Mouse (Mus musculus) neutrophil, adult 65 days (primary cell): ENCODE data around the gene Olfr679. TPM values are rescaled to one million over a fixed set of nuclear protein-coding genes. Genes with fewer than 3 reads are reported as not detected.

ENCODE experiments used
- total RNA-seq: library from RNA; stranded (reverse); gene quantifications from 2 replicates; pipeline ENCODE4 v1.2.4, GENCODE M21; 2023

Olfr679 gene
- not detected in 2 replicates for total RNA-seq

GRCm38 (mm10) chr7:105080905-105081304 lies at the start of gene Olfr679:
Gene Olfr679, plus strand, starts transcription at chr7:105081205.

GRCm38 (mm10) chr7:105032398-105032797 lies 48.6 kb upstream of the Olfr679 start, which contains the start of gene Olfr676:
Gene Olfr676, plus strand, starts transcription at chr7:105032698.

DNA sequence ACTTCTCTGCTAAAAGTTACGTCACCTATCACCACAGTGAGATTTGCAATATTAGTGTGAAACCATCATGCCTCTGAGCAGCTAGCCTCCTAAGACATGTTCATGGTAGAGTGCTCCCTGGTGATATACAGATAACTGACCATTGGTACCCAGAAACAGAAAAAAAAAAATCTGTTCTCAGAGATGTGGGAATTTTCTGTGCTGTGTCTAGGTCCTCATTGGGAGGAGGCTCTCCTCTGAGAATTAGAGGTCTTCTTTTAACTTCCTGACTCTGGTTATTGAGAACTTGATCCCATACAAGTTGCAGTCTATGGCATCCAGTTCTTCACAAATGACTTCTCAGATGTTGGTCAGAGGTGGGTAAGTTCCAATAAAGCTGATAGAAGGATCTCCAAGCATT lies 16.8 kb upstream of the Olfr679 start, which contains the start of gene Olfr678:
Gene Olfr678, plus strand, starts transcription at position 301 of the 400 bp plus-strand sequence.

GRCm38 (mm10) chr7:105092717-105093116 lies 11.7 kb downstream of the Olfr679 start, which contains the start of gene Olfr680-ps1:
Gene Olfr680-ps1, minus strand, starts transcription at chr7:105092817.

GRCm38 (mm10) chr7:105116536-105116935 lies 35.5 kb downstream of the Olfr679 start, which contains the start of gene Olfr681:
Gene Olfr681, plus strand, starts transcription at chr7:105116836.

Other genes with a start within 250 kb of the Olfr679 start
- gene Usp17lb, start 238.6 kb upstream of the Olfr679 start, total RNA-seq: 0.47 and 0.57 TPM in 2 replicates
- gene Usp17la, start 224.2 kb upstream of the Olfr679 start, total RNA-seq: not detected in 2 replicates
- gene Olfr665, start 203.2 kb upstream of the Olfr679 start, total RNA-seq: not detected in 2 replicates
- gene Olfr666, start 185.3 kb upstream of the Olfr679 start, total RNA-seq: not detected in 2 replicates
- not detected in 2 replicates for gene Olfr667, start 159.7 kb upstream of the Olfr679 start, total RNA-seq
- not detected in 2 replicates for gene Olfr668, start 153.1 kb upstream of the Olfr679 start, total RNA-seq
- gene Olfr669, start 147.0 kb upstream of the Olfr679 start, total RNA-seq: not detected in 2 replicates
- gene Olfr670, start 118.6 kb upstream of the Olfr679 start, total RNA-seq: not detected in 2 replicates
- gene Olfr671, start 102.1 kb upstream of the Olfr679 start, total RNA-seq: not detected in 2 replicates
- gene Olfr672, start 79.2 kb upstream of the Olfr679 start, total RNA-seq: not detected in 2 replicates
- gene Olfr675, start 52.7 kb upstream of the Olfr679 start, total RNA-seq: not detected in 2 replicates
- gene Olfr676, start 48.5 kb upstream of the Olfr679 start, total RNA-seq: not detected in 2 replicates
- not detected in 2 replicates for gene Olfr677, start 29.8 kb upstream of the Olfr679 start, total RNA-seq
- gene Olfr678, start 16.7 kb upstream of the Olfr679 start, total RNA-seq: not detected in 2 replicates
- gene Olfr680-ps1, start 11.6 kb downstream of the Olfr679 start, total RNA-seq: not detected in 2 replicates
- not detected in 2 replicates for gene Olfr681, start 35.6 kb downstream of the Olfr679 start, total RNA-seq
- not detected in 2 replicates for gene Olfr683, start 65.8 kb downstream of the Olfr679 start, total RNA-seq
- not detected in 2 replicates for gene Olfr684, start 82.4 kb downstream of the Olfr679 start, total RNA-seq
- gene Olfr685, start 104.8 kb downstream of the Olfr679 start, total RNA-seq: not detected in 2 replicates
- gene Olfr686, start 126.3 kb downstream of the Olfr679 start, total RNA-seq: not detected in 2 replicates
- gene Olfr688, start 206.9 kb downstream of the Olfr679 start, total RNA-seq: not detected in 2 replicates
- gene Olfr689, start 230.0 kb downstream of the Olfr679 start, total RNA-seq: not detected in 2 replicates